Mouse (Mus musculus): ENCODE measurements at regions not wholly inside any gene's neighbourhood (a gene's known extent, or its start where the extent isn't known, plus 50 kb on each side); places are given as distances from the start of the nearest gene placed in this dataset.

GRCm38 (mm10) chr5:119138293-119138692, 532.2 kb upstream of the Tbx3 start:
- TF ChIP-seq CTCF (IDR thresholded peaks at IDR 0.05; ENCODE audit: extremely low read depth, insufficient read depth, low read length): no peak
- no peak for TF ChIP-seq POLR2A (IDR thresholded peaks at IDR 0.05; ENCODE audit: extremely low read depth, insufficient read depth, low read length)
